Mouse (Mus musculus) G1E (cell line): ENCODE data around the gene Adgrb3.
"Not testable (repeated sequence)": the region's sequence is repeated elsewhere in the genome, so short reads cannot be mapped to it uniquely, and the experiment has no call there.

ENCODE experiments used
- CTCF ChIP-seq: IDR thresholded peaks from 2 replicates; pipeline ENCODE4 v1.5.1; 2012; ENCODE audit warnings: low read depth, low read length, inconsistent platforms, mixed read lengths
- GATA1 ChIP-seq: IDR thresholded peaks from 2 replicates; pipeline ENCODE4 v1.6.1; 2012; ENCODE audit warnings: borderline replicate concordance, low read length, inconsistent platforms, mixed read lengths
- GATA2 ChIP-seq: IDR thresholded peaks from 2 replicates; pipeline ENCODE4 v1.6.1; 2012; ENCODE audit warnings: low read depth, low read length, inconsistent platforms, borderline replicate concordance
- POLR2AphosphoS5 ChIP-seq: IDR thresholded peaks from 2 replicates; pipeline ENCODE4 v1.6.1; 2012; ENCODE audit warnings: low read depth, low read length, inconsistent platforms; ENCODE audit not compliant: insufficient replicate concordance
- TAL1 ChIP-seq: conservative IDR thresholded peaks from 2 replicates; pipeline ENCODE4 v1.6.1; 2012; ENCODE audit warnings: low read depth, low read length, inconsistent platforms, mixed read lengths

GRCm38 (mm10) chr1:25471612-25472011 lies 357.9 kb downstream of the Adgrb3 start:
- TF ChIP-seq CTCF, GATA2, GATA1, TAL1, POLR2AphosphoS5: not testable (repeated sequence)
